Mouse (Mus musculus): ENCODE measurements at regions not wholly inside any gene's neighbourhood (a gene's known extent, or its start where the extent isn't known, plus 50 kb on each side); places are given as distances from the start of the nearest gene placed in this dataset.

DNA sequence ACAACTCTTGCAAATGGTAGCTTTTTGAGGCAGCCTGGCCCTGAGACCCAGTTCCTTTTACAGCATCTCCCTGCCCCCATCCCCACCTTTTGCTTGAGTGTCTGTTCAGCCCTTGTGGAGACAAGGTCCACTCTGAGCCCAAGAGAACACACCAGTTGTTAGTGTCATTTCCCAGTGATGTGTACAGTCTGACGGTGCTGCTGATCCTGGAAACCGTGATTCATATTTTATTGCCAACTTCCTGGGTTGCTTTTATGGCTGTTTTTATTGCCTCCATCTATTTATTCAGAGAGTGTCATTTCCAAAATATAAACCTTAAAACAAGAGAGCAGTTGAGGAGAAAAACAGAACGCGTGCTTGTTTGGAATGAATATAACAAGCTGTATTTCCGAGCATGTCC, 309.6 kb upstream of the Isl1 start:
- H3K9ac ChIP-seq (ENCODE audit: low read depth, low read length): no peak overlapping the region
- H3K27ac ChIP-seq (ENCODE audit: low read length): no peak overlapping the region
- no peaks in the 10 kb centered on the region for H3K9me3 ChIP-seq (replicated peaks; ENCODE audit: control insufficient read depth, low read length, poor library complexity, severe bottlenecking)
- no peaks in the 10 kb centered on the region for H3K36me3 ChIP-seq (ENCODE audit: control insufficient read depth, insufficient read depth, low read length)
- no peak overlapping the region for H3K4me3 ChIP-seq (ENCODE audit: low read depth, low read length)
- WGBS: 94% methylated on average over 5 of the region's 5 CpGs
- H3K27me3 ChIP-seq (ENCODE audit: control insufficient read depth, insufficient read depth, low read depth, low read length): no peaks in the 10 kb centered on the region
- no peaks in the 10 kb centered on the region for H3K4me1 ChIP-seq (ENCODE audit: control insufficient read depth, insufficient read depth, low read length)
- H3K4me2 ChIP-seq (ENCODE audit: low read length): no peak overlapping the region
- ATAC-seq: no peak

- no peak overlapping the region for H3K4me2 ChIP-seq (ENCODE audit: low read length)
- no peak overlapping the region for H3K4me3 ChIP-seq (ENCODE audit: low read depth, low read length)
- WGBS: 95% methylated on average over 4 of the region's 4 CpGs
- H3K4me1 ChIP-seq (ENCODE audit: control insufficient read depth, insufficient read depth, low read length): no peaks in the 10 kb centered on the region
- no peaks in the 10 kb centered on the region for H3K27me3 ChIP-seq (ENCODE audit: control insufficient read depth, insufficient read depth, low read depth, low read length)
- H3K27ac ChIP-seq (ENCODE audit: low read length): no peak overlapping the region
- H3K9ac ChIP-seq (ENCODE audit: low read depth, low read length): no peak overlapping the region
- no peak for ATAC-seq
- no peaks in the 10 kb centered on the region for H3K9me3 ChIP-seq (replicated peaks; ENCODE audit: control insufficient read depth, low read length, poor library complexity, severe bottlenecking)
- no peaks in the 10 kb centered on the region for H3K36me3 ChIP-seq (ENCODE audit: control insufficient read depth, insufficient read depth, low read length)
Measured at GRCm38 (mm10) chr13:116596346-116596745, 286.9 kb upstream of the Isl1 start.

- WGBS: 87% methylated on average over 2 of the region's 2 CpGs
Measured at GRCm38 (mm10) chr13:116595512-116595911, 286.0 kb upstream of the Isl1 start.

DNA sequence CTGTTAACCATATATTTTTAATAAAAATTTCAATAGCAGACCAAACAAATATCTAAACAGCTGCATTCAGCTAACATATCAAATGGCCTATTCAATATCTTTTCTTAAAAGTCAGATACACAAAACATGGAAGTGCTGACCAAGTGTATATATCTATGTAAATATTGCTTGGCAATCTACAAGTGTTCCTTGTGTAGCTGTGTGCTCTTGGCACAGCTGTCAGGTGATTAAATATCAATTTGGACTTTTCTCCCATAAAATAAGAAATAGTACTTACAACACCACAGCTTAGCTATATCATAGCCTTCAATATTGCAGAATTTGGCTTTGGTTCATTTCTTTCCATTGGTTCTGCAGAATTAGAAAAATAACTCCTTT, 266.5 kb upstream of the Isl1 start:
- H3K27ac ChIP-seq (ENCODE audit: low read length): no peak overlapping the region
- 0 out of 2 replicates have a peak, but pooled peaks cover 3% of the 10 kb centered on the region for H3K4me1 ChIP-seq (ENCODE audit: control insufficient read depth, insufficient read depth, low read length)
- ATAC-seq: no peak
- H3K9me3 ChIP-seq (replicated peaks; ENCODE audit: control insufficient read depth, low read length, poor library complexity, severe bottlenecking): peaks cover 2% of the 10 kb centered on the region; the same call in 1 of the 2 replicates
- H3K36me3 ChIP-seq (ENCODE audit: control insufficient read depth, insufficient read depth, low read length): no peaks in the 10 kb centered on the region
- H3K4me3 ChIP-seq (ENCODE audit: low read depth, low read length): no peak overlapping the region
- H3K9ac ChIP-seq (ENCODE audit: low read depth, low read length): no peak overlapping the region
- H3K4me2 ChIP-seq (ENCODE audit: low read length): no peak overlapping the region
- H3K27me3 ChIP-seq (ENCODE audit: control insufficient read depth, insufficient read depth, low read depth, low read length): peaks cover 11% of the 10 kb centered on the region

More at GRCm38 (mm10) chr13:116595512-116595911, 286.0 kb upstream of the Isl1 start:
- no peaks in the 10 kb centered on the region for H3K4me1 ChIP-seq (ENCODE audit: control insufficient read depth, insufficient read depth, low read length)
- no peak overlapping the region for H3K4me2 ChIP-seq (ENCODE audit: low read length)
- no peak overlapping the region for H3K4me3 ChIP-seq (ENCODE audit: low read depth, low read length)
- ATAC-seq: no peak
- no peak overlapping the region for H3K27ac ChIP-seq (ENCODE audit: low read length)
- no peaks in the 10 kb centered on the region for H3K9me3 ChIP-seq (replicated peaks; ENCODE audit: control insufficient read depth, low read length, poor library complexity, severe bottlenecking)
- H3K36me3 ChIP-seq (ENCODE audit: control insufficient read depth, insufficient read depth, low read length): no peaks in the 10 kb centered on the region
- H3K9ac ChIP-seq (ENCODE audit: low read depth, low read length): no peak overlapping the region
- no peaks in the 10 kb centered on the region for H3K27me3 ChIP-seq (ENCODE audit: control insufficient read depth, insufficient read depth, low read depth, low read length)

DNA sequence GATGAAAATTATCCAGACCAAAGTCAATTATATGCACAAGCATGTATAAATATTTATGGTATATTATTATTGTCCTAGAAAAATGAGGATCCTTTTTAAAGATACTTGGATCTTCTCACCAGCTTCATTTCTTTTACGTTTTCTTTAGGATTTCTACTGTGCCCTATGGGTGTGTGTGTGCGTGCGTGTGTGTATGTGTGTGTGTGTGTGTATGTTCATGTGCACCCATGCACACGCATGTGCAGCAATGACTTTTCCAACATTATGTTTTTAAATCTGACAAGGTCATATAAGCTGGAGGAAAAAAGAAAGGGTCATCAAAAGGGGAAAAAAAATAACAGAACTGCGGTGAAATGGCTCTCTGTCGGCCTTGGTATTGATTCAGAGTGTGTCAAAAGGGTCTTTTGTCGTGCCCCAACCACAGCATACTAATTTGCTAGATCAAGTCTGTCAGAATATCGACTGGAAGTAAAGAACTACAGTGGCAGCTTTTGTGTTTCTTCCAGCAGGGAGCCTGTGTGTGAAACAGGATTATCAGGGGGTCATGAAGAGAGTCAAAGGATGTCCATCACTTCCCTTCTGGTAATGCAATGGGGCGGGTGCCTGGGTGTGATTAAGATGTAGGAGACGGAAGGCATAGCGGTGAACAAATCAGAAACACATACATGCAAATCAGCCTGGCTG, 265.9 kb upstream of the Isl1 start:
- ATAC-seq: peak; percentile 82
- Histone ChIP-seq H3K36me3 (ENCODE audit: control insufficient read depth, insufficient read depth, low read length) (no peaks in the 10 kb centered on the region), H3K9me3 (replicated peaks; ENCODE audit: control insufficient read depth, low read length, poor library complexity, severe bottlenecking) (peaks cover 2% of the 10 kb centered on the region; the same call in 1 of the 2 replicates), H3K9ac (ENCODE audit: low read depth, low read length) (no peak overlapping the region), H3K4me3 (ENCODE audit: low read depth, low read length) (no peak overlapping the region), H3K27me3 (ENCODE audit: control insufficient read depth, insufficient read depth, low read depth, low read length) (peaks cover 17% of the 10 kb centered on the region), H3K4me2 (ENCODE audit: low read length) (no peak overlapping the region), H3K4me1 (ENCODE audit: control insufficient read depth, insufficient read depth, low read length) (0 out of 2 replicates have a peak, but pooled peaks cover 3% of the 10 kb centered on the region), H3K27ac (ENCODE audit: low read length) (no peak overlapping the region)
- WGBS: 12% methylated on average over 11 of the region's 11 CpGs

- ATAC-seq: no peak
- no peak overlapping the region for H3K9ac ChIP-seq (ENCODE audit: low read depth, low read length)
- H3K9me3 ChIP-seq (replicated peaks; ENCODE audit: control insufficient read depth, low read length, poor library complexity, severe bottlenecking): no peaks in the 10 kb centered on the region
- no peaks in the 10 kb centered on the region for H3K27me3 ChIP-seq (ENCODE audit: control insufficient read depth, insufficient read depth, low read depth, low read length)
- WGBS: 79% methylated on average over 4 of the region's 4 CpGs
- H3K4me3 ChIP-seq (ENCODE audit: low read depth, low read length): no peak overlapping the region
- H3K36me3 ChIP-seq (ENCODE audit: control insufficient read depth, insufficient read depth, low read length): no peaks in the 10 kb centered on the region
- no peak overlapping the region for H3K4me2 ChIP-seq (ENCODE audit: low read length)
- no peaks in the 10 kb centered on the region for H3K4me1 ChIP-seq (ENCODE audit: control insufficient read depth, insufficient read depth, low read length)
- H3K27ac ChIP-seq (ENCODE audit: low read length): no peak overlapping the region
Measured at GRCm38 (mm10) chr13:116555053-116555452, 245.6 kb upstream of the Isl1 start.

- Histone ChIP-seq H3K9ac (ENCODE audit: low read depth, low read length) (no peak overlapping the region), H3K4me1 (ENCODE audit: control insufficient read depth, insufficient read depth, low read length) (no peaks in the 10 kb centered on the region), H3K27ac (ENCODE audit: low read length) (no peak overlapping the region), H3K4me3 (ENCODE audit: low read depth, low read length) (no peak overlapping the region), H3K27me3 (ENCODE audit: control insufficient read depth, insufficient read depth, low read depth, low read length) (no peaks in the 10 kb centered on the region), H3K4me2 (ENCODE audit: low read length) (no peak overlapping the region), H3K9me3 (replicated peaks; ENCODE audit: control insufficient read depth, low read length, poor library complexity, severe bottlenecking) (no peaks in the 10 kb centered on the region), H3K36me3 (ENCODE audit: control insufficient read depth, insufficient read depth, low read length) (no peaks in the 10 kb centered on the region)
- WGBS: 91% methylated on average over 3 of the region's 3 CpGs
- ATAC-seq: no peak
Measured at GRCm38 (mm10) chr13:116535211-116535610, 225.7 kb upstream of the Isl1 start.

- H3K4me2 ChIP-seq (ENCODE audit: low read length): no peak overlapping the region
- ATAC-seq: no peak
- no peaks in the 10 kb centered on the region for H3K9me3 ChIP-seq (replicated peaks; ENCODE audit: control insufficient read depth, low read length, poor library complexity, severe bottlenecking)
- no peaks in the 10 kb centered on the region for H3K36me3 ChIP-seq (ENCODE audit: control insufficient read depth, insufficient read depth, low read length)
- no peaks in the 10 kb centered on the region for H3K4me1 ChIP-seq (ENCODE audit: control insufficient read depth, insufficient read depth, low read length)
- no peak overlapping the region for H3K27ac ChIP-seq (ENCODE audit: low read length)
- 85% methylated on average over 3 of the region's 3 CpGs for WGBS
- H3K27me3 ChIP-seq (ENCODE audit: control insufficient read depth, insufficient read depth, low read depth, low read length): no peaks in the 10 kb centered on the region
- no peak overlapping the region for H3K4me3 ChIP-seq (ENCODE audit: low read depth, low read length)
- H3K9ac ChIP-seq (ENCODE audit: low read depth, low read length): no peak overlapping the region
Measured at GRCm38 (mm10) chr13:116533163-116533562, 223.7 kb upstream of the Isl1 start.

GRCm38 (mm10) chr13:116528289-116528688, 218.8 kb upstream of the Isl1 start:
- H3K9ac ChIP-seq (ENCODE audit: low read depth, low read length): no peak overlapping the region
- no peaks in the 10 kb centered on the region for H3K9me3 ChIP-seq (replicated peaks; ENCODE audit: control insufficient read depth, low read length, poor library complexity, severe bottlenecking)
- H3K27me3 ChIP-seq (ENCODE audit: control insufficient read depth, insufficient read depth, low read depth, low read length): no peaks in the 10 kb centered on the region
- H3K4me1 ChIP-seq (ENCODE audit: control insufficient read depth, insufficient read depth, low read length): peaks cover 5% of the 10 kb centered on the region; the same call in 1 of the 2 replicates
- no peaks in the 10 kb centered on the region for H3K36me3 ChIP-seq (ENCODE audit: control insufficient read depth, insufficient read depth, low read length)
- 72% methylated on average over 1 of the region's 1 CpGs for WGBS
- no peak overlapping the region for H3K4me3 ChIP-seq (ENCODE audit: low read depth, low read length)
- no peak overlapping the region for H3K4me2 ChIP-seq (ENCODE audit: low read length)
- ATAC-seq: no peak
- no peak overlapping the region for H3K27ac ChIP-seq (ENCODE audit: low read length)

Data from midbrain, embryonic 16.5 days (tissue).